Mouse (Mus musculus): ENCODE measurements around the gene Rdh16. TPM values are rescaled to one million over a fixed set of nuclear protein-coding genes. Genes with fewer than 3 reads are reported as not detected.
A peak's percentile ranks its signal among the peaks of the same experiment; 100 is the strongest.
"Not testable (repeated sequence)": the region's sequence is repeated elsewhere in the genome, so short reads cannot be mapped to it uniquely, and the experiment has no call there.

Rdh16 gene
- total RNA-seq (2021), result under 1 TPM; 0.43 to 0.53 TPM
- long read RNA-seq, experiment 1, result 0 reads
- long read RNA-seq, experiment 2, result 0 reads

DNA sequence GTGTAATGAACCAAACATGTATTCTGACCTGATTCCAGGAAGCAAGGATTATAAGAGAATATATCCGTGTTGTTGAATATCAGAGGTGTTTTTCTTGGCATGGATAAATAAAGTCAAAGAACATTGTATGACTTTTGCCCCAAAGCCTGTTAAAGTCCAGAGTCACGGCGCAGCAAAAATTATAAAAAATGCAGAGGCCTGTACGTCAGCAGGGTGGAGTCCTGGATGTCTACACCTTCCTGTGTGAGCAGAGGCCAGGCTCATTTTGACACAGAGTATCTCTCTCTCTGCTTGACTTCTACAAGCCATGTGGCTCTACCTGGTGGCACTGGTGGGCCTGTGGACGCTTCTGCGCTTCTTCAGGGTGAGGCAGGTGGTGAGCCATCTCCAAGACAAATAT, at the start of gene Rdh16:
Gene Rdh16, plus strand, starts transcription at position 262 of the 400 bp plus-strand sequence.
- no peak for DNase-seq

DNA sequence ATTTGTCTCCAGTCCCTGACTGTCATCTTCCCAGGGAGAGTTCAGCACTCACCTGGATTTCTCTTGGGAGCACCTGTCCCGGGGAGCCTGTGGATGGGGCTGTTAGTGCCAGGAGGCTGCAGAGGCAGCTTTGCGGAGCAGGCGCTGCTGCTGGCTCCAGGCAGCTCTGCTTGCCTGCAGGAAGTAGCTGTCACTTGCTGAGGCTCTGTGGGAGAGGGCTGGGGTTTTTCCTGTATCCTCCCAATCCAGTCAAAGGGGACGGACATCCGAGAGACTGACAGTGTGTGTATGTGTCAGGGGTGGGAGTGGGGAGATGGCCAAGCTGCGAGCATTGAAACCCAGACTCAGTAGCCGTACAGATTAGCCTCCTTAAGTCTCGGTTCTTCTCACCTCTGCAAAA, 49.4 kb upstream of the Rdh16 start, which contains the start of gene Gpr182:
Gene Gpr182, minus strand, starts transcription at position 185 of the 400 bp plus-strand sequence.
- peak; percentile 44 to 54 for DNase-seq

DNA sequence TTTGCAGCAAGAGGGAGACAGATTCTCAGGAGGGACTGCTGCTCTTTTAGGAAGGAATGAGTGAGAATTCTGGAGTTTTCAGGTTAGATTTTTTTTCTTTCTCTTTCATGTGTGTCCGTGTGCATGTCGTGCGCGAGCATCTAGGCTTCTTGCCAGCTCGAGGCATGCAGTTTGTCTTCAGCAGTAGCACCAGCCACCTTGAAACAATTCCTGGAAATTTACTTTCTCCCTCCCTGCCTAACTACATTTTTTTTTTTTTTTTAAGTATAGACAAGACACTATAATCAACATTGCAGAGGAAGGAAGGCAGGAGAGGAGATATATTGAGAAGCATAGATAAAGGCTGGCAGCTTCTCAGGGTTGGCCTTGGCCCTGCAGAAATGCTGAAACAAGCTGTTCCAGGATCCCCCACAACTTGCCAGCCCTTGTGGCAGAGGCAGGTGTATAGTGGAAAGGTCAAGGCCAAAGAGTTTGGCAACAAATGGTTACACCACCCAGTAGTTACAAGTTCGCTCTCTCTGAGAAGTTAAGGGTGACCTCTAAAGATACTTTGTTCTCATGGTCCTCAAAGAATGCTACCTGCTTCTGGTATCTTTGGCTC, 46.3 kb upstream of the Rdh16 start:
- peak; percentile 63 to 78 for DNase-seq

DNA sequence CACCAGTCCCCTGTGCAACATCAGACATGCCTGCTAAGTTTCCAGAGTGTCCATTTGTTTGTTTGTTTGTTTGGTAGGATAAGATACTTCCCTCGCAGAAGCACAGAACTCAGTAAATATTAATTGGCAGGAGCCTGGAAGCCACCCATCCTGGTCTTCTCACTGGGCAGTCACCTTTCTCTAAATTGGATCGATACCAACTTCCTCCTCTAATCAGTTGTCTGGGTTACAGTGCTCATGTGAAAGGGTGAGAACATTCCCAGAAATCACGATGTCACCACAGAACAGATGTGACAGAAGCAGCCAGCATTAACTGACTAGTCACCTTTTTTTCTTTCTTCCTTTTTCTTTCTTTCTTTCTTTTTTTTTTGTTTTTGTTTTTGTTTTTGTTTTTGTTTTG, 45.7 kb upstream of the Rdh16 start:
- DNase-seq, result no peak

DNA sequence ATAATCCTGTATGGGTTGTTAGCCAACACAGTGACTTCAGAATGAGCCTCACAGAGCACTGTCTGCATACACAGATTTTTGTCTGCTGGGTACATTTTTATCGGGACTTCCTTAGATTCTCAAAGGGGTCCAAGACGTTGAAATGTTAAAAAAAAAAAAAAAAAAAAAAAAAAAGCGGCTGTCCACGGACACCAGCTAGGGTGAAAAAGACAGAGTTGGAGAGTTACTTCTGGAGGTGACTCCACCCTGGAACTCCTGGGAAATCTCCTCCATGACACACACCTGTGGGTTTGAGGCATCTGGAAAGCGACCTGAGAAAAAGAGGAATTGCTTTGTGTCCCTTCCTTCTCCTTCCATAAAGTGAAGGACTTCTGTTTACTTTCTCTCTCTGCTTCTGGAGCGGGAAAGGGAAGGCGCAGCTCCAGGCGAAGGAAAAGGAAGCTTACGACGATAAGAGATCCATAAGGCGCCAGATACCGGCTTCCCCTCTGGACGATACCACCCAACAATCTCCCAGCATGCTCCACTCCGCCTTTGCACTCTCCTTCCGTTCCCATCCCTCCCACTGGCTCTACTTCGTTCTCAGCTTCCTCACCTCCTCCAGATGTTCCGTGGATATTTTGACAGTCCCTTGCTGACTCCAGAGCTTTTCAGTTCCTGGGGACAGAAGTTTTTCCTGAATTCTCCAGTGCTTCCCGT, 45.0 kb upstream of the Rdh16 start:
- DNase-seq, result no peak

DNA sequence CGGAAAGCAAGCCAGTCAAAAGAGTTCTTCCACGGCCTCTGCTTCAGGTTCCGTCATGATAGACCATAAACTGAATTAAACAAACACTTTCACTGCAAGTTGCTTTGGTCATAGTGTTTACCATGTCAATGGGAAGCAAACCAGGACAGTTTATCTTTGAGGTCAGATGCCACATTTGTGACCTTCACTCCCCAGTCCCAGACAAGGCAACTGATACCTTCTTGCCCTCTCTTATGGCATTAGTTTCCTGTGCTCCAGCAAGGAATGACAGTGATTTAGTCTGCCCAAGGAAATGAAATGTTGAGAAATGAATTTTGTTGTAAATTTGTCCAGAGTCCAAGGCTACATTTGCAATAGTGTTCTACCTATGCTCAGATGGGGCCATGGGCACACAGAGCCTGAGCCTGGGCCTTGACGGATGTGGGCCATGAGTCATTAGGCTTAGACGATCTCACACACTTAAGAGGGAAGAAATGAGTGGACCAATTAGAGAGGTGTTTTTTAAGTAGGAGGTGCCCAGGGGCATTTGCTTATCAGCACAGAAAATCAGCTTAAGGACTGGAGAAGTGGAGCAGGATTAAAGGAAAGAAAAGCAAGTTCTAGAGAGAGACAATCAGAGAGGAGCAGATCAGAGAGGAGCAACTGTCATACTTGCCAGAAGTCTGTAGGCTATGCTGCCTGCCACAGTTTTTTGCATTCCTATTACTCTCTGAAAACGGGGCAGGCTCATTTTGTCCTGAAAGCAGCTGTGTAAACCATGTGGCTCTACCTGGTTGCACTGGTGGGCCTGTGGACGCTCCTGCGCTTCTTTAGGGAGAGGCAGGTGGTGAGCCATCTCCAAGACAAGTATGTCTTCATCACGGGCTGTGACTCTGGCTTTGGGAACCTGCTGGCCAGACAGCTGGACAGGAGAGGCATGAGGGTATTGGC, 41.5 kb upstream of the Rdh16 start, which contains the start of the genes Rdh1 and Rdh16f1:
Gene Rdh1, plus strand, starts transcription at position 541 of the 930 bp plus-strand sequence.
Gene Rdh16f1, plus strand, starts transcription at position 607 of the 930 bp plus-strand sequence.
- peak; percentile 47 to 48 for DNase-seq

DNA sequence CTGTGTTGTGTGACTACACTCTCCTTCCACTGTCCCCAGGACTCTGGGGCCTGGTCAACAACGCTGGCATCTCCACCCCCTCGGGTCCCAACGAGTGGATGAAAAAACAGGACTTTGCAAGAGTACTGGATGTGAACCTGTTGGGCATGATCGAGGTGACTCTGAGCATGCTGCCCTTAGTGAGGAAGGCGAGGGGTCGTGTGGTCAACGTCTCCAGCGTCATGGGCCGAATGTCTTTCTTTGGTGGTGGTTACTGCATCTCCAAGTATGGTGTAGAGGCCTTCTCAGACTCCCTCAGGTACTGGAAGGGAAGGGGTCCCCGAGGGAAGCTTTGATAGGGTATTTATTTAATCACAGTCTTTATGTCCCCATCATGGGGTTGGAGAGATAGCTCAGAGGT, 38.0 kb upstream of the Rdh16 start:
- DNase-seq, result not testable (repeated sequence)

DNA sequence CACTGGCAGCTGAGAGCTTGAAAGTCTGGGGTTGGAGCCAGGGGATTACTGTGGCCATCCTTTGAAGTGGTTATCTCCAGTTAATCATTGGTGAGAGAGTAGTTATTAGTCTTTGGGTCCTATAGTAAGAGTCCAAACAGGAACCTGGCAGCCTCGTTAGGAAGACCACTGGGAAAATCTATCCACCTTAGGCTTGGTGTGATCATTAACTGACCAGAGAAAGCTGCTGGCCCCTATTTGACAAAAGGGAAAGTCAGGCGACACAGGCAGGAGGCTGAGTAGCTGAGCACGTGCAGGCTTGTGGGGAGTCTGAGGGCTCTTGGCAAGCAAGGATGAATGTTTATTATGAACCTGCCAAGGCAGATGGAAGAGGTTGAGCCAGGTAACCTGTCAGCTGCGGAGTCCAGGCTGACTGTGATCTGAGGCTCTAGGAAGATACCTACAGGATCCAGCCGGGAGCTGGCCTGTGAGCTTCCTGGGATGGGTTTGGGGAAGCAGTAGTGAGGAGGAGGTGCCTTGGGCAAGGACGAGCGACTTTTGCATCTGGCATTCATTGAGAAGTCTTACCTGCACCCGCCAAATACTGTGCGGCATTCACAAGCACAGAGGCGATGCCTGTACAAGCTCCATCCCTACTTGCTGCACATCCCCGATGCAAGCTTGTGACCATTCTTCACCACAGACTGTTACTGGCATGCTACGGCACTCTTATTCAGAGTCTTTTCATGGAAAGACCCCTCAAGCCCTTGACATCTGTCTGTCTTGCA, 36.9 kb upstream of the Rdh16 start:
- no peak for DNase-seq

DNA sequence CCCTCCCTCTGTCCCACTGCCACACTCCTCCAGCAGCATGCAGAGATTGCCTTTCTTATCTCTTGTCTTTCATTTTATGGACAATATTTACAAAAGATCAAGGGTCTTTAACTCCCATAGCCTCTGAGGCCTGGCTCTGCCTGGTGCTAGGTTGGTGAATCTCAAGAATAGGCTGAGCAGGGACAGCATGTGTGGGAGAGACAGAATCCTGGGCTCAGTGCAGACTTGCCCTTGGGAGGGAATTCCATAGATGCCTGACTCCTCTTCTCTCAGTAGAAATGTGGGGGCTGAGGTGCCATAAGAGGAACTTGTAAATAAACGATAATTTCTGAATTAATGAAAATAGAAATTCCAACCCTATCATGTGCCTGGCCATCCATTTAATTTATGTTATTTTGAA, 34.4 kb upstream of the Rdh16 start:
- no peak for DNase-seq

DNA sequence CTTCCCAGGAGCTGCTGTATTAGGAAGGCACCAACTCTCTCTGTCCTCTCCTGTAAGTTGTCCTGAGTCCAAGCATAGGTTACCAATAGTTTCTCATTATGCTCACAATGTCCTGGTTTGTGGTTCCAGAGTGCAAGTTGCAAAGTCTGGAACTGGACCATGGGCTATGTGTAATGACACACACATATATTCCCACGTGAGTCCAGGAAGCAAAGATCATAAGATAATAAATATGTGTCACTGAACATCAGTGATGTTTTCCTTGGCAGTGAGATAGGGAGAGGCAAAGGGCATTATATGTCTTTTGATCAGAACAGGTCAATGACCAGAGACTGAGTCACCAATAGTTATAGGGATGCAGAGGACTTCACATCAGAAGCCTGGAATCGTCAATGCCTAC, 24.9 kb upstream of the Rdh16 start, which contains the start of gene Rdh9:
Gene Rdh9, plus strand, starts transcription at position 376 of the 400 bp plus-strand sequence.
- no peak for DNase-seq

DNA sequence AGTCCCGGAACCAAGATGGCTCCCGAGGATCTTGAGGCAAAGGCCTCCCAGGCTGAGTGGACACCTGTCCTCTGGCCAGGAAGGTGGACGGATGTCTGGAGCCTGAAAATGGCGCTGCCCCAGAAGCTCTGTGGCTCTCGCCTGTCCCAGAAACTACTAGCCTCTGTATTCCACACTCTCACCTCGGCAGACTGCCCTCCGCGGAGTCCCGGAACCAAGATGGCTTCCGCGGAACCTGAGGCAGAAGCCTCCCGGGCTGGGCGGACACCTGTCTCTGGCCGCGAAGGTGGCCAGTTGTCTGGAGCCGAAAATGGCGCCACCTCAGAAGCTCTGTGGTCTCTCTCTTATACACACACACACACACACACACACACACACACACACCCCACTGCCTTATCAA, 18.6 kb upstream of the Rdh16 start:
- not testable (repeated sequence) for DNase-seq

DNA sequence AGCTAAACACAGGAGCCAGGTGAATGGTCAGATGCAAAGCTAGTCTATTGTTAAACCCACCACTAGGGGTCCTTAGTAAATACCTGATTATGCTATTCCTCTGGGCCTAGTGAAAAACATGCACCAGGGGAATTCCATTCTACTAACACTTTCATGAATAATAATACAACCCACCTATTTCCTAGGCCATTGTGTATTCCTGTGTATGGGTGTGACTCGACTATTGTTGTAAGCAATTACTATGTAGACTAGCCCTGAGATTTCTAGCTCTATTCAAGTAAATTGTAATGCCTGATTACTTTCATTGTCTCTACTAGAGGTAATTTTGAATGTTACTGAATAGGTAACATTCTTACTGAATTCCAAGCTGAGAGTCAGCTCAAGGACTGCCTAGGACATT, 15.5 kb upstream of the Rdh16 start:
- DNase-seq, result not testable (repeated sequence)

DNA sequence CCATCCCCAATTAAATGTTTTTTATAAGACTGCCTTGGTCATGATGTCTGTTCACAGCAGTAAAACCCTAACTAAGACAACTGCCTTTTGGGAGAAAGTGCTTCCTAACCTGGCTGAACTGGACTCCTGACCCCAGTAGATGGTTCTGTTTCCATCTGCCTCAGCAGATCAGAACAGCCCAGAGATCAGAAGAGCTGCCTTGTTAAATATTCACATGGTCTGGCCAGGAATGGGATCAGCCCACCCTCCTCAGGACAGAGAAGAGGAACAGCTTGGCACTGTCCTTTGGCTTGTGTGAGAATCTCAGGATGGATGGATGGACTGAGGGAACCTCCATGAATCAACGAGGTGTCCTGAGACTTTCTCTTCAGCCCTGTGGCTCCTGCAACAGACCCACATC, 1.7 kb upstream of the Rdh16 start:
- no peak for DNase-seq

DNA sequence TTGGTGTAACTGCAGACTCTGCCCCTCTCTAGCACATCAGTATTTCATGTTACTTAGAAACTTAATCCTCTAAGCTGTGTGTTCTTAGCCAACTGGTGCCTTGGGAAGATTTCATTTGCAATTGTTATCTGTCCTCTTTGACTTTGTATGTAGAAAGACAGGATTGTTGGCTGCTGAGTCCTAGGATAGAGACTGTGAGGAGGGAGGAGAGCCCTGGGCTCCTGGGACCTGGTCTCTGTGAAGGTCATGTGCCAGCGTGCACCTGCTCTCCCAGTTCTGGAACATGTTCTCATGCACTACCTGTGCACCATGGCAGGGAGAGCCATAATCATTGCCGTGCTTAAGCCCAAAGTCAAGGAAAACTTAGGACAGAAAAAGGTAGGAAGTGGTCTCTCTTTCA, 660 bp downstream of the Rdh16 start:
- DNase-seq, result no peak

DNA sequence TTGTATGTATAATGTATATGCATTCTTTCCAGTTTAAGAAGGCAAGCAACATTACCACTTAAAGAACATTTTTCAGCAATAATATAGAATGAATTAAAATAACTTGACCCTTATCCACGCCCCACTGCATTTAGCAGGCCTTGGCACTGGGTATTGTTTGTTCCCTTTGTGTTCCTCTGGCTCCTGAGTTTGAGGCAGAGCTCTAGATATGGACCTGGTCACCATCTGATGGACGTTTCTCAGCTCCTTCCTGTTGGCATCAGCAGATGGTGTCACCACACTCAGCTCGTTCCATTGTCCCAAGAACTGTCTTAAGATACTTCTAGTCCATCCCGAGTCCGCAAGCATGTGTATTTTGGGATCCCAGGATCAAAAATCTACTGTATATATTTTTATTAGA, 1.3 kb downstream of the Rdh16 start:
- DNase-seq, result no peak

DNA sequence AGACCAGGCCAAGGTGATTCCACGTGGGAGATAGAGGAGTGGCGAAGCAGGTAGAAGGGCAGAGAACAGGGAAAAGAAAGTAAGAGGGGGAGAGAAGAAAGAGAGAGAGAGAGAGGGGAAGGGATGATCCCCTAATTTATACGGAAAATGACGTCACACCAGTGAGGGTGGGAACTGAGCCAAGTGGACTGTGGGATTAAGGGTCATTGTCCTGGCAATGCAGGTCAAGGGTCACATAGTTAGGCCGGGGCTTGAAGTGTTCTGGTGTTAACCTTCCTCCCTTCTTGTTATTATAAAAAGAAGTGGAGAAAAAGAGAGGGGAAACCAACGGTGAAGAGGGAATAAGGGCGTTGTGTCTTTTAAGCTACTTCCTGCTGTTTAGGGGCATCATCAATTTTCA, 3.5 kb downstream of the Rdh16 start:
- DNase-seq, result no peak

DNA sequence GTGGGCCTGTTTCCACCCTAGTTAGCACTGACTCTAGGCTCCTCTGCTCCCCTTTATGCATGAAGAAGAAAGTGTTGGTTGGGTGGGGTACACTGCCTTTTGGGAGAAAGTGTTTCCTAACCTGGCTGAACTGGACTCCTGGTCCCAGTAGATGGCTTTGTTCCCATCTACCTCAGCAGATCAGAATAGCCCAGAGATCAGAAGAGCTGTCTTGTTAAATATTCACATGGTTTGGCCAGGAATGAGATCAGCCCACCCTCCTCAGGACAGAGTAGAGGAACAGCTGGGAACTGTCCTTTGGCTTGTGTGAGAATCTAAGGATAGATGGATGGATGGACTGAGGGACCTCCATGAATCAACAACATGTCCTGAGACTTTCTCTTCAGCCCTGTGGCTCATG, 14.9 kb downstream of the Rdh16 start:
- DNase-seq, result no peak

DNA sequence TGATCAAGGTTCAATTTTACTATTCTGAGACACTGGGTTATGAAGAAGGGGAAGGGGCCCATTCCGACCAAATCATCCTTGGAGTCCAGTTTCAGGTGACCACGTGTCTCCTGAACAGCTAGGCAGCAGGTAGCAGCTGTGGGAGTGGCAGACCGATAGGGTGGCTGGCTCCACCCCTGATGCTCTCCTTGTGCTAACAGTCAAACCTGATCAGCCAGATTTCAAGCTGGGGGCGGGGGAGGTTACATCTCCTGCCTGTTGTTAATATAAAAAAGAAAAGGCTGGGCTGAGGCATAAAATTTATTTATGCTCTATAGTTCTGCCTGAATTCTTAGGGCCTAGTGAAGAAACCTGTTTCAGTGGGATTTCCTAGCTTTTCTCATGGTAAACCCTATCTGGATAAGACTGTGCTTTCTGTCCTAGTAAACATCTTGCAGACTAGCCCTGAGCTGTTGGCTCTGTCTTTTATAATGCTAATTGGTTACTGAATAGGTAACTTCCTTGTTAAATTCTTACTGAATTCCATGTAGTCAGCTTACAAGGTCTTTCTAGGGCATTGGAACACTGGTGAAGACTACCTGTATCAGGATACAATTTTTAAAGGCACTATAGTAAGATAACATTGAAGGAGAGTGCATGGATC, 16.4 kb downstream of the Rdh16 start:
- not testable (repeated sequence) for DNase-seq

DNA sequence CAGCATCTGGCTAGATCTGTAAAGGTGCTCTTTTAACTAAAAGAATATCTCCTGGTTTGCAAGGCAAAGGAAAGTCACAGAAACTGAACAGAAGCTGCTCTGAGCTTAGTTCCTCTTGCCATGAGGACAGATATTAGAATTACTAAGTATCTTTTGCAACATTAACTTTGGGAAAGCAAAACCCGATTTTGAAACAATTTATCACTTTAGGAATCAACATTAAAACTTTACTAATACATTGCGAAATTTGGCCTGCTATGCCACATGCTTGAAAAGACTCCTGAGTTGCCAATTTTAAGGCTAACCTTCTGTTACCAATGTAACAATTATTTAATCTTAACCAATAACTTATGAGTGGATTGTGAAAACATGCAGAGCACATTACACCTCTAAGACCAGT, 20.9 kb downstream of the Rdh16 start:
- not testable (repeated sequence) for DNase-seq

DNA sequence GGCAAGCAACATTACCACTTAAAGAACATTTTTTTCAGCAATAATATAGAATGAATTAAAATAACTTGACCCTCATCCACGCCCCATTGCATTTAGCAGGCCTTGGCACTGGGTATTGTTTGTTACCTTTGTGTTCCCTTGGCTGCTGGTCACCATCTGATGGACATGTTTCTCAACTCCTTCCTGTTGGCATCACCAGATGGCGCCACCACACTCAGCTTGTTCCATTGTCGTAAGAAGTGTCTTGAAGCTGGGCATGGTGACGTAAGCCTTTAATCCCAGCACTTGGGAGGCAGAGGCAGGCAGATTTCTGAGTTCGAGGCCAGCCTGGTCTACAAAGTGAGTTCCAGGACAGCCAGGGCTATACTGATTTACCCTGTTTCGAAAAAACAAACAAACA, 24.4 kb downstream of the Rdh16 start:
- peak; percentile 24 to 39 for DNase-seq

DNA sequence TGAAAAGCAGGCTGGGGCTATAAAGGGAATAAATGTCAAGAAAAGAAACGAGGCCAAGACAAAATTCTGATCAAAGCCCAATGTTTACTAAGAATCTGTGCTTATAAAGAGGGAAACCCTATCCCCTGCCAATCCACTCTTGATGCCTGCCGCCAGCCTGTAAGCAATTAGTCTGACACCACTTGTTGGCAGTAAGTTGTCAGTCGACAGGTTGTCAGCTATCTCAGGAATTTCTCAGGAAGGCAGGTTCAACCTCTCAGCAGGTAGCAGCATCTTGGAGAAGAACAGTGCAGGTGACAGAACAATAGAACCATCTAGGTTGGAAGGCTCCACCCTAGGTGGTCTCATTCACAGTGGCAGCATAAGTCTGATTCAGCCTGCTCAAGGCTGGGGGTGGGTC, 28.2 kb downstream of the Rdh16 start:
- no peak for DNase-seq

Data from adrenal gland, postnatal 36 days (tissue).